Mouse (Mus musculus) bone marrow macrophage, adult 2 months (primary cell): ENCODE data around the gene Hist2h2ab.

Experiments
- CTCF ChIP-seq: IDR thresholded peaks from 2 replicates; pipeline ENCODE4 v1.5.1; 2012; ENCODE audit warnings: low read depth, mild to moderate bottlenecking, low read length, moderate library complexity
- POLR2A ChIP-seq: IDR thresholded peaks from 2 replicates; pipeline ENCODE4 v1.6.1; 2012; ENCODE audit warnings: mild to moderate bottlenecking, low read depth, low read length, borderline replicate concordance

DNA sequence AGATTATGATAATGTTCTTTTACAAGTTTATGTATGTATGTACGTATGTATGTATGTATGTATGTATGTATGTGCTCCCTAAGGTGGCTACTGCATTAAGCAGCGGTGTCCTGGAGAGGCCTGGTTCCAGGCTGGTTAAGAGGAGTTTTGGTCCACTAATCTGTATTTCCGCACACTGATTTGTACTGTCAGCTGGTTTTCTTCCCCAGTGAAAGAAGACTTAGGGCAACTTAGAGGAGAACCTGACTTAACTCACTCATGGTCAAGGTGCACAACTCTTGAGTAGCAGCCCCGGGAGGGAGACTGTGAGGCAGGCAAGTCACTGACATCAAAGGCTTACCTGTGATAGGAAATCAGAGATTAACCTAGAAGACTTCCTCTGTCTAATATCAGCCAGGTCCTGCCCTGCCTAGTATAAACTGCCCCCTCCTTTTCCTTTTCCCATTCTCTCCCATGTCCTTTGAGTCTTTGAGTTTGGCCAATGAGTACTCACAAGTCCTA, 17.2 kb downstream of the Hist2h2ab start:
- TF ChIP-seq POLR2A (no peak), CTCF (no peak)
